Mouse (Mus musculus): ENCODE measurements around the gene Myl12a. TPM values are rescaled to one million over a fixed set of nuclear protein-coding genes. Genes with fewer than 3 reads are reported as not detected.

Myl12a gene
- polyA plus RNA-seq, 1 experiment from 2014 or later = 417 TPM

- no peak overlapping the region for H3K4me2 ChIP-seq (replicated peaks; ENCODE audit: low read depth)
- ATAC-seq = no peak
- 36% methylated on average over 7 of the region's 7 CpGs for WGBS
- no peak for TF ChIP-seq CTCF (IDR thresholded peaks at IDR 0.05; ENCODE audit: low read depth)
- H3K36me3 ChIP-seq (ENCODE audit: control insufficient read depth, insufficient read depth) = no peaks in the 10 kb centered on the region
- H3K27ac ChIP-seq (ENCODE audit: low read depth, low read length) = no peak overlapping the region
- no peak overlapping the region for H3K4me3 ChIP-seq (ENCODE audit: low read depth, low read length)
- no peaks in the 10 kb centered on the region for H3K27me3 ChIP-seq (replicated peaks; ENCODE audit: control insufficient read depth, insufficient read depth, low read length)
- no peaks in the 10 kb centered on the region for H3K4me1 ChIP-seq (replicated peaks; ENCODE audit: control insufficient read depth, insufficient read depth, low read length)
- no peak overlapping the region for H3K9ac ChIP-seq (ENCODE audit: low read depth, low read length)
- no peaks in the 10 kb centered on the region for H3K9me3 ChIP-seq (ENCODE audit: control insufficient read depth)
These were observed 53.5 kb downstream of the Myl12a start for GRCm38 (mm10) chr17:70949171-70949570.

- WGBS = 34% methylated on average over 8 of the region's 8 CpGs
- no peaks in the 10 kb centered on the region for H3K27me3 ChIP-seq (replicated peaks; ENCODE audit: control insufficient read depth, insufficient read depth, low read length)
- H3K27ac ChIP-seq (ENCODE audit: low read depth, low read length) = no peak overlapping the region
- no peak for TF ChIP-seq CTCF (IDR thresholded peaks at IDR 0.05; ENCODE audit: low read depth)
- no peak overlapping the region for H3K4me2 ChIP-seq (replicated peaks; ENCODE audit: low read depth)
- no peak for ATAC-seq
- H3K9me3 ChIP-seq (ENCODE audit: control insufficient read depth) = no peaks in the 10 kb centered on the region
- H3K9ac ChIP-seq (ENCODE audit: low read depth, low read length) = no peak overlapping the region
- H3K36me3 ChIP-seq (ENCODE audit: control insufficient read depth, insufficient read depth) = no peaks in the 10 kb centered on the region
- no peak overlapping the region for H3K4me3 ChIP-seq (ENCODE audit: low read depth, low read length)
- no peaks in the 10 kb centered on the region for H3K4me1 ChIP-seq (replicated peaks; ENCODE audit: control insufficient read depth, insufficient read depth, low read length)
These were observed 54.0 kb downstream of the Myl12a start for GRCm38 (mm10) chr17:70948721-70949120.

DNA sequence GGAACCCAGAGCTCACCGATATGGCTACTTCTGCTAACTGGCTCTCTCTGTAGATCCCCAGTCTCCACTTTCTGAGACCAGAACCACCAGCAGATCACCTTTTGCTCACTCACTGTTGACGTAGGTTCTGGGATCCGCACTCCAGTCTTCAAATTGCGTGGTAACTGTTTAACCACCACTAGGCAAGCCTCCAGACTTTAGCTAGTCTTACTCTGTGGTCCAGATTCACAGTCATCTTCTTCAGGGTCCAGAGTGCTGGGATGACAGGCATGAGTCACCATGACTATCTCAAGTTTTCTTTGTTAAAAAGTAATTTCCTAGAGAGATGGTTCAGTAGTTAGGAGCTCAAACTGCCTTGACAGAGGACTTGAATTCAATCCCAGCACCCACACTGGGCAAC, 58.9 kb downstream of the Myl12a start:
- ATAC-seq = no peak
- Histone ChIP-seq H3K27ac (ENCODE audit: low read depth, low read length) (no peak overlapping the region), H3K9me3 (ENCODE audit: control insufficient read depth) (no peaks in the 10 kb centered on the region), H3K36me3 (ENCODE audit: control insufficient read depth, insufficient read depth) (no peaks in the 10 kb centered on the region), H3K9ac (ENCODE audit: low read depth, low read length) (no peak overlapping the region), H3K4me1 (replicated peaks; ENCODE audit: control insufficient read depth, insufficient read depth, low read length) (no peaks in the 10 kb centered on the region), H3K4me3 (ENCODE audit: low read depth, low read length) (no peak overlapping the region), H3K4me2 (replicated peaks; ENCODE audit: low read depth) (no peak overlapping the region), H3K27me3 (replicated peaks; ENCODE audit: control insufficient read depth, insufficient read depth, low read length) (no peaks in the 10 kb centered on the region)
- TF ChIP-seq CTCF (IDR thresholded peaks at IDR 0.05; ENCODE audit: low read depth) = no peak
- 86% methylated on average over 4 of the region's 4 CpGs for WGBS

Other genes with a start within 250 kb of the Myl12a start
- 20.0 and 24.5 TPM in 2 replicates for gene Tgif1, start 149.3 kb downstream of the Myl12a start, polyA plus RNA-seq (2015; fragmentation: Nextera tagmentation; extraction: Ambion mirVana)
- 8.9 and 12.4 TPM in 2 replicates for gene Myom1, start 245 bp downstream of the Myl12a start, polyA plus RNA-seq (2015; fragmentation: Nextera tagmentation; extraction: Ambion mirVana)
- gene Lpin2, start 179.7 kb upstream of the Myl12a start, polyA plus RNA-seq (2015; fragmentation: Nextera tagmentation; extraction: Ambion mirVana) = 22.2 and 24.8 TPM in 2 replicates

Data from intestine, postnatal 0 days (tissue).